Mouse (Mus musculus) midbrain, embryonic 14.5 days (tissue): ENCODE data around the gene Jrkl. TPM values are rescaled to one million over a fixed set of nuclear protein-coding genes. Genes with fewer than 3 reads are reported as not detected.

Experiments used
- ATAC-seq: fragments of 200-750 bp; cut with Nextera tagmentation; 2 replicates; pipeline ENCODE4 v1.8.0; 2017; ENCODE audit warnings: moderate number of reproducible peaks, moderate library complexity; ENCODE audit not compliant: low FRiP score, low TSS enrichment
- DNase-seq: peaks from one replicate; pipeline ENCODE4 v3.0.0-alpha.2; 2015
- H3K27ac ChIP-seq: fragments of 300-500 bp; sonication (generic); replicated peaks from 2 replicates; pipeline ENCODE4 v1.5.1; 2014; ENCODE audit warnings: mild to moderate bottlenecking, low read depth, low read length, moderate library complexity
- H3K27me3 ChIP-seq: fragments of 300-500 bp; sonication (generic); 2 replicates; pipeline ENCODE4 v1.6.1; 2014; ENCODE audit warnings: low read length, control low read depth, mixed read lengths; ENCODE audit not compliant: control insufficient read depth, insufficient read depth
- H3K36me3 ChIP-seq: fragments of 300-500 bp; sonication (generic); 2 replicates; pipeline ENCODE4 v1.6.1; 2014; ENCODE audit warnings: low read length, control low read depth; ENCODE audit not compliant: control insufficient read depth, insufficient read depth
- H3K4me1 ChIP-seq: fragments of 300-500 bp; sonication (generic); 2 replicates; pipeline ENCODE4 v1.6.1; 2014; ENCODE audit warnings: mild to moderate bottlenecking, antibody characterized with exemption, low read length, control low read depth; ENCODE audit not compliant: control insufficient read depth, insufficient read depth
- H3K4me2 ChIP-seq: fragments of 300-500 bp; sonication (generic); 2 replicates; pipeline ENCODE4 v1.6.1; 2014; ENCODE audit warnings: mild to moderate bottlenecking, low read length, moderate library complexity
- H3K4me3 ChIP-seq: fragments of 300-500 bp; sonication (generic); replicated peaks from 2 replicates; pipeline ENCODE4 v1.5.1; 2014; ENCODE audit warnings: low read depth, low read length
- H3K9ac ChIP-seq: fragments of 300-500 bp; sonication (generic); replicated peaks from 2 replicates; pipeline ENCODE4 v1.6.1; 2014; ENCODE audit warnings: mild to moderate bottlenecking, low read length, moderate library complexity
- H3K9me3 ChIP-seq: fragments of 300-500 bp; sonication (generic); 2 replicates; pipeline ENCODE4 v1.6.1; 2016; ENCODE audit warnings: low read length, control low read depth, mixed read lengths; ENCODE audit not compliant: control insufficient read depth
- WGBS: fragments of 180-500 bp; shearing (Covaris S2); extraction: QIAGEN DNeasy Blood & Tissue Kit; methylation state at CpG from one replicate; pipeline ENCODE4 v1.1.7; 2014; 5-methylcytosine and 5-hydroxymethylcytosine counted together
- polyA plus RNA-seq: library from polyadenylated mRNA; unstranded; fragments of >200 nt; fragmentation: Nextera tagmentation; extraction: Ambion mirVana; gene quantifications from 2 replicates; pipeline ENCODE4 v1.2.1, GENCODE M21; 2014

Gene Jrkl
- polyA plus RNA-seq: 11.6 and 12.0 TPM in 2 replicates

DNA sequence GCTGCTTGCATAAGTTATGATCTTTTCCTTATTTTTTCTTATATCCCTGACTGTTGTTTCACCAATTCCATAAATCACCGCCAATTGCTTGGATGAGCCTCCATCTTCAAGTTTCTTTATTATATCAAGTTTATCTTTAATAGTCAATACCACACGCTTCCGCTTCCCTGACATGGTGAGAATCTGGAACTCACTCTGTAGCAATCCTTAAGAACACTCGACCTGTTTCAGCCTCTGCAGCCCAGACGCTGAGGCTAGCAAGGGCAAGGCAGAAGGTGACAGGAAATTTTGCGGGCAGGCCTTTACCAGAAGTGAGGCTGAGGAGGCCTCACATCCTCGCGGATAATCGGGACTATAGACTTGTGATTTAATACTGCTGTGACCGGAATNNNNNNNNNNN is at the start of gene Jrkl:
Gene Jrkl, minus strand, starts transcription at position 349 of the 400 bp plus-strand sequence.
- H3K36me3 ChIP-seq: 0 out of 2 replicates have a peak, but pooled peaks cover 3% of the 10 kb centered on the region
- H3K4me3 ChIP-seq: peak within 1 kb of the TSS; percentile 52
- 8% methylated on average over 10 of the region's 10 CpGs for WGBS
- peak; percentile 59 for DNase-seq
- peak within 1 kb of the TSS; percentile 66 for H3K27ac ChIP-seq
- no peaks in the 10 kb centered on the region for H3K9me3 ChIP-seq
- peak within 1 kb of the TSS; percentile 54; the same call in 1 of the 2 replicates for H3K9ac ChIP-seq
- no peak for ATAC-seq
- H3K27me3 ChIP-seq: no peaks in the 10 kb centered on the region
- peak within 1 kb of the TSS; percentile 75 for H3K4me2 ChIP-seq
- peaks cover 18% of the 10 kb centered on the region for H3K4me1 ChIP-seq

DNA sequence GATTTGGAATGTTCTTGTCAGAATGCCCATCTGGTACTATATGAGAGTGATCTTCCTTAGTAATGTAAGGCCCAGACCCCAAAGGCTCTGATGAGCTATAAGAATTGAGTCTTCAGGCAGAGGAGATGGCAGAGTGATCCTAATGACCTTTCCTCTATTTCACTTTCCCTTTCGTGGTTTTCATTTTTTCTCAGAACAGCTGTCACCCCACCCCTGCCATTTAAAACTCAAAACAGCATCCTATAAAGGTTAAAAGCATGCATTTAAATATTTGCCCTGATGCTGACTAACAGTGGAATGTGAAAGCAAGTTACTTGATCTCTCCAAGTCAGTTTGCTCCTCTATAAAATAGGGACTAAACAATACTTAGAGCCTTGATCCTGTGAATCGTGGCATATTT is 41.9 kb upstream of the Jrkl start:
- WGBS: 78% methylated on average over 2 of the region's 2 CpGs
- no peaks in the 10 kb centered on the region for H3K4me1 ChIP-seq
- no peaks in the 10 kb centered on the region for H3K9me3 ChIP-seq
- no peaks in the 10 kb centered on the region for H3K27me3 ChIP-seq
- no peak overlapping the region for H3K9ac ChIP-seq
- H3K4me2 ChIP-seq: no peak overlapping the region
- ATAC-seq: no peak
- H3K27ac ChIP-seq: no peak overlapping the region
- no peak for DNase-seq
- no peaks in the 10 kb centered on the region for H3K36me3 ChIP-seq
- H3K4me3 ChIP-seq: no peak overlapping the region

DNA sequence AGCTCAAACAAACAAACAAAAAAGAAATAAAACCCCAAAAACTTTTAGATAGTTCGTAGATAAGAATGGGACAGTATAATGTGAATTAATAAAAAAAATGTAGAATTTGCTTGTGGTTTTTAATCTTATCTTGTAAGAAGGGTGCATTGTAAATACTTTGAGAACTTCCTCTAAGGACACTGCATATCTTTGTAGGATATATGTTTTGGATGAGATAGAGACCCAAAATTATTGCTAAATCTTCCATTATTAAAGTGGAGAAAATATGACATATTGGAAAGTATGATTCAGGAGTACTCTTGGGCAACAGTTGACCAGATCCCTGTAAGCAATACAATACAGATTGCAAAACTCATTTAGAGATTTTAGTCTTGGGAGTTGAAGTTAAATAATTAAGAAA is 27.6 kb upstream of the Jrkl start:
- Histone ChIP-seq H3K27me3 (no peaks in the 10 kb centered on the region), H3K4me1 (no peaks in the 10 kb centered on the region), H3K4me3 (no peak overlapping the region), H3K4me2 (no peak overlapping the region), H3K36me3 (no peaks in the 10 kb centered on the region), H3K9me3 (no peaks in the 10 kb centered on the region), H3K9ac (no peak overlapping the region), H3K27ac (no peak overlapping the region)
- DNase-seq (no peak), ATAC-seq (no peak)
- WGBS: 94% methylated on average over 1 of the region's 1 CpGs

DNA sequence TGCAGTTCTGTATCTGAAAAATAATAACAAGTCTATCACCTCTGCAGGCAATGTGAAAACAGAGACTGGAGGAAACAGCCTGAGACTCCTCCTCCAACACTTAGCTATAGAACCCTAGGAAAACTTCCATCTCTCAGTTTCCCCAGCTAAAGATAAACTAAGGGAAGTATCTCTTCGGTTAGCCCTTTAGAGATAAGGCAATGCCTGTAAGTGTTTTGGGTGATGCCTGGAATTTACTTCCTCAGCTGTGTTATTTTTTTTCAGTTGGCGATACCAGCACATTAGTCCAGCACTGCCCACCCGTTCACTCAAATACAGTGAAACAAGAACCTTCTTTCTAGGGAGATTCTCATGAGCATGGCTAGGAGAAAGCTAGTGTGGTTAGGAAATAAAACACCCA is 15.4 kb upstream of the Jrkl start:
- 93% methylated on average over 3 of the region's 3 CpGs for WGBS
- no peaks in the 10 kb centered on the region for H3K4me1 ChIP-seq
- ATAC-seq (no peak), DNase-seq (no peak)
- no peak overlapping the region for H3K4me2 ChIP-seq
- no peak overlapping the region for H3K27ac ChIP-seq
- no peak overlapping the region for H3K4me3 ChIP-seq
- no peak overlapping the region for H3K9ac ChIP-seq
- no peaks in the 10 kb centered on the region for H3K36me3 ChIP-seq
- H3K27me3 ChIP-seq: no peaks in the 10 kb centered on the region
- no peaks in the 10 kb centered on the region for H3K9me3 ChIP-seq

DNA sequence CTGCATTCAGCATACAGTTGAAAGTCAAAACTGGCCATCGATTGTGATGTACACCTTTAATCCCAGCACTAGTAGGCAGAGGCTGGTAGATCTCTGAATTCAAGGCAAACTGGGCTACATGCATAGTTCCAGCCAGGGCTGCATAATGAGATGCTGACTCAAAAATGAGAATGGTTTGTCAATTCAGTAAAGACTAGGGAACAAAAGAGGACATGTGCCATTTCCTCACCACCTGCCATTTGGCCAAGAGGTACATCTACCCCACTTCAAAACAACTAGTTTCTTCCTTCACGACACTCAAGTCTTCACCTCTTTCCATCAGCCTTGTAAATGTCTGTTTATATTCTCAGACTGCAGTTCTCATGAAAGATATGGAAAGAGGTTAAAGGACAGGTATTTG is 12.5 kb upstream of the Jrkl start:
- no peaks in the 10 kb centered on the region for H3K4me1 ChIP-seq
- no peaks in the 10 kb centered on the region for H3K36me3 ChIP-seq
- ATAC-seq: no peak
- H3K9ac ChIP-seq: no peak overlapping the region
- 93% methylated on average over 2 of the region's 2 CpGs for WGBS
- H3K27ac ChIP-seq: no peak overlapping the region
- H3K27me3 ChIP-seq: no peaks in the 10 kb centered on the region
- no peak overlapping the region for H3K4me2 ChIP-seq
- H3K4me3 ChIP-seq: no peak overlapping the region
- no peaks in the 10 kb centered on the region for H3K9me3 ChIP-seq
- no peak for DNase-seq

DNA sequence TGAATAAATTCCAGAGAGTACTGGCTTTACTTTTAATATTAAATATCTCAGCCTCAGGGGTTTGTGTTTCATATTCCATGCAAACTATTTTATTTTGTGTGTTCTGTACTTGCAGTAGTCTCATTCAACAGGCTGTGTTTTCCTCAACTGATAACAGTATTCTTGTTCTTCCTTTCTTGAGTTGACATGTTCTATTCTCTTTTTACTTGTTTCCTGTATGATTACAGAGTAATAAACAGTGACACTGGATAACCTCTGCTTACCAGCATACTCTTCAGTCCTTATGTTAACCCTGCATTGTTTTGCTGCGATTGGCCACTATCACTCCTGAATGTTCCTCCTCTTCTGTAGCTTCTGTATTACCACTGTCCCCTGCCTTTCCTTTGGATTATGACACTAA is 11.1 kb upstream of the Jrkl start:
- Histone ChIP-seq H3K27me3 (no peaks in the 10 kb centered on the region), H3K4me1 (no peaks in the 10 kb centered on the region), H3K27ac (no peak overlapping the region), H3K9ac (no peak overlapping the region), H3K9me3 (no peaks in the 10 kb centered on the region), H3K36me3 (no peaks in the 10 kb centered on the region), H3K4me2 (no peak overlapping the region), H3K4me3 (no peak overlapping the region)
- DNase-seq (no peak), ATAC-seq (no peak)
- WGBS: 95% methylated on average over 1 of the region's 1 CpGs

DNA sequence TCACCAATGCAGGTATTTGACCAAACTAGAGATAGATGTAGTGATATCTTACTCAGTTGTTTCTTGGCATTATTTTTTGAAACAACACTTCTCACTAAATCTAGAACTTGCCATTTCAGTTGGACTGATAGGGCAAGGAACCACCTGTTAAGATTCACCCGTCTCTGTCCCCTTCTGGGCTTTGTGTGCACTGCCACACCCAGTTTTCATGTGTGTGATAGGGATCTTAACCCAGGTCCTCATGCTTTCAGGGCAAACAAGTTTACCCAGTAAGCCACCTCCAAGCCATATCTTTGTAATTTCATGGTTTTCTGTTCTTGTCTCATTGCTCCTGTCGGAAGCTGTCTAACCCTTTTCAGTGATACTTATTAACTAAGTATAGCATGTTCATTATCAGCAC is 5.6 kb upstream of the Jrkl start:
- DNase-seq (no peak), ATAC-seq (no peak)
- Histone ChIP-seq H3K27me3 (no peaks in the 10 kb centered on the region), H3K9ac (no peak overlapping the region), H3K36me3 (no peaks in the 10 kb centered on the region), H3K4me1 (peaks cover 5% of the 10 kb centered on the region; the same call in 1 of the 2 replicates), H3K4me2 (no peak overlapping the region), H3K9me3 (no peaks in the 10 kb centered on the region), H3K27ac (no peak overlapping the region), H3K4me3 (no peak overlapping the region)
- WGBS: 78% methylated on average over 2 of the region's 2 CpGs

DNA sequence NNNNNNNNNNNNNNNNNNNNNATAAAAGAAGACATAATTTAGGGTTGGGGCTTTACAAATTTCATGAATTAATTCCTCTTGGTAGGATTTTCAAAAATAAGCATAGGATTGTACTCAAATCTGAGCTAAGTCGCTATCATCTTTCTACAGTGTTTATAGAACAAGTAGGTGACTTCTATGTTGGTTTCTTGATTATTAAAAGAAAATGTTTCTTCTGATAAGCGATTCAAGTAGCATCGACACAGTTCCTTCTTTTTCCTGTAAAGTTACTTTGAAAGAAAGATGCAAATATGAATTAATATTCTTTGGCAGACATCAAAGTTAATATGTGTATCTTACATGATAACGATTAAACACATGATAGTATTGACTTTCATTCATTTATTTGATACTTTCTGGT is 2.5 kb upstream of the Jrkl start:
- H3K4me2 ChIP-seq: peak overlapping the region; percentile 65
- H3K4me1 ChIP-seq: peaks cover 18% of the 10 kb centered on the region
- H3K36me3 ChIP-seq: no peaks in the 10 kb centered on the region
- 97% methylated on average over 4 of the region's 4 CpGs for WGBS
- H3K4me3 ChIP-seq: peak overlapping the region; percentile 52; the same call in 1 of the 2 replicates
- no peak overlapping the region for H3K27ac ChIP-seq
- DNase-seq (no peak), ATAC-seq (no peak)
- no peaks in the 10 kb centered on the region for H3K9me3 ChIP-seq
- H3K27me3 ChIP-seq: no peaks in the 10 kb centered on the region
- H3K9ac ChIP-seq: no peak overlapping the region

DNA sequence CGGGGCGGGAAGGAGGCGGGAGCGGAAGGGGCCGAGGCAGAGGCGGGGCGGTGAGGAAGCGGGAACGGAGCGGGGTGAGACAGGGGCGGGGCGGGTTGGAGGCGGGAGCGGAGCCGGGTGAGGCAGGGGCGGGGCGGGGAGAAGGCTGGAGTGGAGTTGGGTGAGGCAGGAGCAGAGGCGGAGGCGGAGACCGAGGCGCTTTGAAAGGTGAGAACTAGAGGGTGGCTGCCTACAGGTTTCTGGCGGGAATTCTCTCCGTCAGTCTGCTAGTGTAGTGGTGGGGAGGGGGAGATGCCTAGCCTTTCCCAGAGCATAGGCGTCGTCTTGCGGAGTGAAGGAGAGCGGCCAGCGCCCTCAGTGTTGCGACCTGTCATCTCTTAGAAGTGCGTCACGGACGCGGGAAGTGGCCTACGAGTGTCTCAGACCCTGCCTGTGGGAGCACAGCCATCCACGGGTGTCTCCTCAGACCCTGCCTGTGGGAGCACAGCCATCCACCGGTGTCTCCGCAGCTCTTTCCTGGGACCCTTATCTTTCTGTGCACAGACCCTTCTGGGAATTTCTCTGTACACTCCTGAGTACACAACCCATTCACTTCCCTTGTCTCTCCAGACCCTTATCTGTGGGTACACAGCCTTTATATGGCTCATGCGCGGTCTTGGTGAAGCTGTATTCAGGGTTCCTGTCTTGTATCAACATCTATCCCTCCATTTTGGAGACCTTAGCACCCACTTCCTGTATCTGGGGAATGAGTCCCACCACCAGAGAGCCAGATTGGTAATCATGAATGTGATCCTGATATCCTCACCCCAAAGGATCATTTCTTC is 1.4 kb upstream of the Jrkl start, which contains the start of gene Ccdc82:
Gene Ccdc82, plus strand, starts transcription at position 141 of the 824 bp plus-strand sequence.
- WGBS: 3% methylated on average over 33 of the region's 39 CpGs
- Histone ChIP-seq H3K27ac (peak within 1 kb of the TSS; percentile 73), H3K9me3 (no peaks in the 10 kb centered on the region), H3K4me2 (peak within 1 kb of the TSS; percentile 75), H3K36me3 (no peaks in the 10 kb centered on the region), H3K27me3 (no peaks in the 10 kb centered on the region), H3K4me3 (peak within 1 kb of the TSS; percentile 52), H3K9ac (peak within 1 kb of the TSS; percentile 59), H3K4me1 (peaks cover 18% of the 10 kb centered on the region)
- DNase-seq (peak; percentile 92), ATAC-seq (peak; percentile 98)
